Mouse (Mus musculus): ENCODE data around the gene Scamp2. TPM values are rescaled to one million over a fixed set of nuclear protein-coding genes. Genes with fewer than 3 reads are reported as not detected.

Scamp2 gene
- polyA plus RNA-seq, 1 experiment from 2014 or later = 69.5 TPM

DNA sequence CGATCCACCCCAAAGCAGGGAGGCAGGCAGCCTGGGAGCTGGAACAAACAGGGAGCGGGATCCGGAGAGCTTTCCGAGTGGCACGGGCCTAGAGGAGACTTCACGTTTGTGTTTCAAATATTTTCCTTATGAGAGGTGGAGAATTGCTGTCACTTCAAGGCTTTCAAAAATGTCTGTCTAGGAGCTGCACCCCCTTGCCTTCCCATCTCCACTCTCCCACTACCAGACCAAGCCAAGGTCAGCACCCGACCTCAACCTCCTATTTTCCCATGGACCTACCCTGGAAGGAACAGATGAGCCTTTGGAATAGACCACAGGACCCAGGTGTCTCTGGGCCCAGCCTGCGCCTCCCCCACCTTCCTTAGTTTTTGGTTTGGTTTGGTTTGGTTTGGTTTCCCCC, 36.5 kb downstream of the Scamp2 start:
- DNase-seq (ENCODE audit: low spot score) (no peak), ATAC-seq (no peak)
- no peak overlapping the region for H3K4me3 ChIP-seq (ENCODE audit: low read depth, low read length)
- 76% methylated on average over 8 of the region's 8 CpGs for WGBS
- no peaks in the 10 kb centered on the region for H3K9me3 ChIP-seq (ENCODE audit: low read length)
- no peak overlapping the region for H3K4me2 ChIP-seq (replicated peaks; ENCODE audit: low read depth, low read length)
- H3K4me1 ChIP-seq (ENCODE audit: insufficient read depth, low read depth, low read length) = no peaks in the 10 kb centered on the region
- H3K9ac ChIP-seq (replicated peaks; ENCODE audit: low read depth) = no peak overlapping the region
- H3K27me3 ChIP-seq (replicated peaks; ENCODE audit: insufficient read depth, low read length) = no peaks in the 10 kb centered on the region
- no peak for TF ChIP-seq EP300 (IDR thresholded peaks at IDR 0.05)
- TF ChIP-seq CTCF (IDR thresholded peaks at IDR 0.05) = no peak
- no peak overlapping the region for H3K27ac ChIP-seq (ENCODE audit: low read length)
- H3K36me3 ChIP-seq (ENCODE audit: insufficient read depth, low read length) = peaks cover 6% of the 10 kb centered on the region

DNA sequence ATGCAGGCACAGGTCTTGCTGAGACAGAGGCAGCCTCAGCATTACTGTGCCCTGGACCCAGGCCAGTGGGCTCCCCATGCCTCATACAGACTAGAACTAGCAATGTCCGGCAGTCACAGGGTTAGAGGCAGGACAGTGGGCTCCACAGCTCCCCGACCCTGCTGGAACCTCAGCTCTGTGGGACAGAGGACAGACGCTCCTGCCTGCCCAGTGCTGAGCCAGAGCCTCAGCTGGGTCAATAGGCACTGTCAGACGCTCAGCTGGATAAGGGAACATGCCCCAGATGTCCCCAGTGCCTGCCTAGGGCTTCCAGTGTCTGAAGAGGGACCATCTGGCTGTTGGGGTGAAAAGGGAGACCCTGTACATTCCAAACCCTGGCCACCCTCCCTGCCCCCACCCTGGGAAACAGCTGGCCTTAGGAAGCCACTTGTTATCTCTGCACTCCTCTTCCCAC, 37.2 kb downstream of the Scamp2 start:
- H3K4me2 ChIP-seq (replicated peaks; ENCODE audit: low read depth, low read length) = no peak overlapping the region
- H3K27me3 ChIP-seq (replicated peaks; ENCODE audit: insufficient read depth, low read length) = no peaks in the 10 kb centered on the region
- ATAC-seq = peak; percentile 26; the same call in 1 of the 2 replicates
- 22% methylated on average over 4 of the region's 4 CpGs for WGBS
- no peak overlapping the region for H3K27ac ChIP-seq (ENCODE audit: low read length)
- H3K4me1 ChIP-seq (ENCODE audit: insufficient read depth, low read depth, low read length) = no peaks in the 10 kb centered on the region
- DNase-seq (ENCODE audit: low spot score) = no peak
- no peak overlapping the region for H3K9ac ChIP-seq (replicated peaks; ENCODE audit: low read depth)
- H3K36me3 ChIP-seq (ENCODE audit: insufficient read depth, low read length) = peaks cover 4% of the 10 kb centered on the region
- no peak overlapping the region for H3K4me3 ChIP-seq (ENCODE audit: low read depth, low read length)
- TF ChIP-seq EP300 (IDR thresholded peaks at IDR 0.05) (no peak), CTCF (IDR thresholded peaks at IDR 0.05) (no peak)
- H3K9me3 ChIP-seq (ENCODE audit: low read length) = no peaks in the 10 kb centered on the region

DNA sequence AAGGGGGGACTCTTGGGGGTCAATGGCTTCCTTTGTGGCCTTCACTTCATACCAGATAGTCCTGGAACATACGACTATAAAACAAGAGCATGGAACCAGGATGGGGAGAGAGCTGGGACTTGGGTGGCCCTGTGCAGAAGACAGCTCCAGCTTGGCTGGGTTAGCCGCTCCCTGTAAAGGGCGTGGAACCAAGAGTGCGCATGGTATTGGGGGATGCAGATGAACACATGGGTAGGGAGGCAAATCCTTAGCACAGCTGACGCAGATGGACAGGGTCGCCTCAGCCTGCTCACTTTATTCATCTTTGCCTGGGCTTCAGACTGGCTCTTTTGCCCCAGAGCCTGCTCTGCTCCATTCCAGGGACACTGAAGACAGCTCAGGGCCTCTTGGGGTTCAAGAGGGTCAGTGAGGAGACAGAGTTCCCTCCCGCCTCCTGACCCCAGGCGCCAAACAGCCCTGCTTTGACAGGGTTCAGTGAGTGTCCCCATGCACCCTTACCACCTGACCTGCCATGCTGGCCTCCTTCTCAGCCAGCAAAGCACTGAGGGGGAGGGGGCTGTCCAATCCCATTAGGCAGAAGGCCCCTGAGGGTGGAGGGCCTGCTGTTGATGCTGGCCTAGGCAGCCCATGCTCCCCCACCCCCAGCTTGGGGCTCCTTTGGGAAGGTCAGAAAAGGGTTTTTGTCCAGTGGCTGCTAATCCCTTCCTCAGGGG, 38.3 kb downstream of the Scamp2 start:
- no peaks in the 10 kb centered on the region for H3K9me3 ChIP-seq (ENCODE audit: low read length)
- ATAC-seq = no peak
- DNase-seq (ENCODE audit: low spot score) = no peak

DNA sequence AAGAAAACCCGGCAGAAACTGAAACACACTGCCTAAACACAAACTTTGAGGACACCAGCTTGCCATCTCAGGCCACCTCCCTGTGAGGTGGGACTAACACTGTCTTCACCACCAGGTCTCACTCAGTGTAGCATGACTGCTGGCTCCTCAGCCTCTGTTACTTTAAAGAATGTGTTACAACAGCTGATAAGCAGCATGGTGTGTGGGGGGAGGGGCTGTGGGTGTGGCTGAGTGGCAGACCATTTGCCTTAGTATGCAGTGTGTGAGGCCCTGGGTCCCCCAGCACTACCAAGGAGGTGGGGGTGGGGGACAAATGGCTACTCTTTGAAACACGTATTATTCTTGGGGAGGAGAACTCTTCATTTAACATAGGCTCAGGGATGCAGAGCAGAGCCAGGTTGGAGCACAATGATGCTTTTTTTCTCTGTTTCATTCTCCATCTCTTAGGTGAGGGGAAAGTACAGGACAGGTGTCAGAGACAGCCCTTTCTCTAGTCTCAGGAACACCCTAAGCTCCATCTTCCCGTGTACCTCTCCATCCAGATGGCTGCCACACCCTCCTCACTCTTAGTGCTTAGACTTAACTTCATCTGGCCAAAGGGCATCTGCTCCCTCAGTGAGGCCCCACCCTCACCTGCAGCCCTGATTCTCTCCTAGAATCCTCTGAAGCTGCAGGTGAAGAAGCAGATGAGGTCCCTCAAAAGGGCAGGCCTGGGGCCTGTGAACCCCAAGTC, 40.0 kb downstream of the Scamp2 start:
- no peak for DNase-seq (ENCODE audit: low spot score)
- no peaks in the 10 kb centered on the region for H3K4me1 ChIP-seq (ENCODE audit: insufficient read depth, low read depth, low read length)

More for the DNA sequence above, 38.3 kb downstream of the Scamp2 start:
- Histone ChIP-seq H3K9ac (replicated peaks; ENCODE audit: low read depth) (no peak overlapping the region), H3K27me3 (replicated peaks; ENCODE audit: insufficient read depth, low read length) (no peaks in the 10 kb centered on the region), H3K4me1 (ENCODE audit: insufficient read depth, low read depth, low read length) (no peaks in the 10 kb centered on the region), H3K4me2 (replicated peaks; ENCODE audit: low read depth, low read length) (no peak overlapping the region), H3K27ac (ENCODE audit: low read length) (no peak overlapping the region), H3K4me3 (ENCODE audit: low read depth, low read length) (no peak overlapping the region), H3K36me3 (ENCODE audit: insufficient read depth, low read length) (no peaks in the 10 kb centered on the region)
- no peak for TF ChIP-seq CTCF (IDR thresholded peaks at IDR 0.05)
- 50% methylated on average over 8 of the region's 8 CpGs for WGBS

DNA sequence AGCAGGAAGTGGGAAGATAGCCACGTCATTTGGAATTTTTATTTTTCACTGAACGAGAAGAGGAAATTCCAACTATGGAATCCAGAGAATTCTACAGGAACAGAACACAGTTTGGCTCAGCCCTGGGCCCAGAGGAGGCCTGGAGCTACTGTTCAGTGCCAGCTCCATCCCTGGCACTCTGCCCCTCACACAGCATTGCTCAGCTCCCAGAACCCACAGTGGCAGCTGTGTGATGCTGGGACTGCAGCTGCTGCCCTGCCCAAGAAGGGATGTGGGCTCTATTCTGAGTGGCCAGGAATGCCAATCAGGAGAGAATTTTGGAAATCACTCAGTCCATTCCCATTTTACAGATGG, 40.6 kb downstream of the Scamp2 start:
- WGBS = 15% methylated on average over 2 of the region's 2 CpGs
- Histone ChIP-seq H3K9me3 (ENCODE audit: low read length) (no peaks in the 10 kb centered on the region), H3K9ac (replicated peaks; ENCODE audit: low read depth) (no peak overlapping the region), H3K27me3 (replicated peaks; ENCODE audit: insufficient read depth, low read length) (0 out of 2 replicates have a peak, but pooled peaks cover 2% of the 10 kb centered on the region), H3K36me3 (ENCODE audit: insufficient read depth, low read length) (no peaks in the 10 kb centered on the region), H3K4me3 (ENCODE audit: low read depth, low read length) (no peak overlapping the region), H3K4me2 (replicated peaks; ENCODE audit: low read depth, low read length) (no peak overlapping the region), H3K27ac (ENCODE audit: low read length) (no peak overlapping the region), H3K4me1 (ENCODE audit: insufficient read depth, low read depth, low read length) (no peaks in the 10 kb centered on the region)
- TF ChIP-seq CTCF (IDR thresholded peaks at IDR 0.05) (no peak), EP300 (IDR thresholded peaks at IDR 0.05) (no peak)
- ATAC-seq (no peak), DNase-seq (ENCODE audit: low spot score) (peak; percentile 3)

More for the DNA sequence above, 40.0 kb downstream of the Scamp2 start:
- Histone ChIP-seq H3K4me2 (replicated peaks; ENCODE audit: low read depth, low read length) (no peak overlapping the region), H3K27ac (ENCODE audit: low read length) (no peak overlapping the region), H3K9me3 (ENCODE audit: low read length) (no peaks in the 10 kb centered on the region), H3K36me3 (ENCODE audit: insufficient read depth, low read length) (no peaks in the 10 kb centered on the region), H3K4me3 (ENCODE audit: low read depth, low read length) (no peak overlapping the region), H3K9ac (replicated peaks; ENCODE audit: low read depth) (no peak overlapping the region), H3K27me3 (replicated peaks; ENCODE audit: insufficient read depth, low read length) (no peaks in the 10 kb centered on the region)
- 7% methylated on average over 3 of the region's 3 CpGs for WGBS
- ATAC-seq = no peak
- TF ChIP-seq CTCF (IDR thresholded peaks at IDR 0.05) (no peak), EP300 (IDR thresholded peaks at IDR 0.05) (no peak)

DNA sequence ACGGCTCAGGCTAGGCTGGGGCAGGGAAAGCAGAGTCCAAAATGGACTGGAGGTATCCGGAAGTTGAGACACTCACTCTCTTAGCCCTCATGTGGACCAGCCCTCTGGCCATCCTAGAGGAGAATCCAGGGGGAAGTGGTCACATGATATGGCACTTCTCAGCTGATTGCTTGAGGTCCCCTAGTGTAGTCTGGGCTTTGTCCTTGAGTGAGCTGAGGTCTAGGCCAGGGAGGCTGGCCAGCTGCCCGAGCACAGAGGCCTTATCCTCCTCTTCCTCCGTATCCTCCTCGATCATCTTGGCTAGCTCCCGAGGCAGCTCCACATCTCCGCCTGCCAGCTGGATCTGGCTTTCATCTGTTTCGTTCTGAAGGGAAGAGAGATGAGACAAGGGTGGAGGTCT, 41.4 kb downstream of the Scamp2 start:
- Histone ChIP-seq H3K9ac (replicated peaks; ENCODE audit: low read depth) (no peak overlapping the region), H3K27me3 (replicated peaks; ENCODE audit: insufficient read depth, low read length) (0 out of 2 replicates have a peak, but pooled peaks cover 4% of the 10 kb centered on the region), H3K36me3 (ENCODE audit: insufficient read depth, low read length) (no peaks in the 10 kb centered on the region), H3K27ac (ENCODE audit: low read length) (no peak overlapping the region), H3K4me3 (ENCODE audit: low read depth, low read length) (no peak overlapping the region), H3K4me1 (ENCODE audit: insufficient read depth, low read depth, low read length) (no peaks in the 10 kb centered on the region), H3K9me3 (ENCODE audit: low read length) (no peaks in the 10 kb centered on the region), H3K4me2 (replicated peaks; ENCODE audit: low read depth, low read length) (no peak overlapping the region)
- WGBS = 38% methylated on average over 8 of the region's 8 CpGs
- ATAC-seq (no peak), DNase-seq (ENCODE audit: low spot score) (no peak)
- TF ChIP-seq EP300 (IDR thresholded peaks at IDR 0.05) (no peak), CTCF (IDR thresholded peaks at IDR 0.05) (no peak)

Measured in lung, postnatal 0 days (tissue).